Mouse (Mus musculus) small intestine, adult 2 months (tissue): ENCODE data around the gene Hist1h4f. TPM values are rescaled to one million over a fixed set of nuclear protein-coding genes. Genes with fewer than 3 reads are reported as not detected.

Source experiments
- H3K27ac ChIP-seq: fragments of 200-500 bp; 2 replicates; pipeline ENCODE4 v1.5.1; 2012; ENCODE audit warnings: low read depth, low read length, control low read depth, inconsistent platforms; ENCODE audit not compliant: insufficient read depth
- H3K27me3 ChIP-seq: fragments of 200-500 bp; 2 replicates; pipeline ENCODE4 v1.6.1; 2012; ENCODE audit warnings: mild to moderate bottlenecking, moderate library complexity, low read length, inconsistent platforms; ENCODE audit not compliant: control insufficient read depth, insufficient read depth
- H3K36me3 ChIP-seq: fragments of 200-500 bp; 2 replicates; pipeline ENCODE4 v1.6.1; 2012; ENCODE audit warnings: mild to moderate bottlenecking, low read length, control low read depth, inconsistent platforms; ENCODE audit not compliant: control insufficient read depth, insufficient read depth
- H3K4me1 ChIP-seq: fragments of 200-500 bp; 2 replicates; pipeline ENCODE4 v1.6.1; 2012; ENCODE audit warnings: low read length, inconsistent platforms, mixed read lengths; ENCODE audit not compliant: control insufficient read depth, insufficient read depth, insufficient read length
- H3K4me3 ChIP-seq: fragments of 200-500 bp; 2 replicates; pipeline ENCODE4 v1.5.1; 2012; ENCODE audit warnings: low read depth, mild to moderate bottlenecking, control low read depth, inconsistent platforms, low read length, moderate library complexity
- CTCF ChIP-seq: fragments of 200-500 bp; IDR thresholded peaks from 2 replicates; pipeline ENCODE4 v1.5.1; 2012; ENCODE audit warnings: low read depth, mild to moderate bottlenecking, control low read depth, inconsistent platforms, low read length, moderate library complexity, mixed read lengths; ENCODE audit not compliant: insufficient replicate concordance, insufficient read length; ENCODE audit errors: extremely low read depth
- POLR2A ChIP-seq: fragments of 200-500 bp; IDR thresholded peaks from 2 replicates; pipeline ENCODE4 v1.6.1; 2012; ENCODE audit warnings: low read depth, mild to moderate bottlenecking, control low read depth, inconsistent platforms, low read length, moderate library complexity
- WGBS: fragments of 180-500 bp; shearing (Covaris S2); methylation state at CpG from one replicate; pipeline ENCODE4 v1.1.7; 2018; 5-methylcytosine and 5-hydroxymethylcytosine counted together
- polyA plus RNA-seq: library from polyadenylated mRNA; depleted of rRNA; stranded (reverse); fragments of >200 nt; gene quantifications from 2 replicates; pipeline ENCODE4 v1.2.3, GENCODE M21; 2012

Gene Hist1h4f
- polyA plus RNA-seq, 1 experiment = 13.6 TPM

DNA sequence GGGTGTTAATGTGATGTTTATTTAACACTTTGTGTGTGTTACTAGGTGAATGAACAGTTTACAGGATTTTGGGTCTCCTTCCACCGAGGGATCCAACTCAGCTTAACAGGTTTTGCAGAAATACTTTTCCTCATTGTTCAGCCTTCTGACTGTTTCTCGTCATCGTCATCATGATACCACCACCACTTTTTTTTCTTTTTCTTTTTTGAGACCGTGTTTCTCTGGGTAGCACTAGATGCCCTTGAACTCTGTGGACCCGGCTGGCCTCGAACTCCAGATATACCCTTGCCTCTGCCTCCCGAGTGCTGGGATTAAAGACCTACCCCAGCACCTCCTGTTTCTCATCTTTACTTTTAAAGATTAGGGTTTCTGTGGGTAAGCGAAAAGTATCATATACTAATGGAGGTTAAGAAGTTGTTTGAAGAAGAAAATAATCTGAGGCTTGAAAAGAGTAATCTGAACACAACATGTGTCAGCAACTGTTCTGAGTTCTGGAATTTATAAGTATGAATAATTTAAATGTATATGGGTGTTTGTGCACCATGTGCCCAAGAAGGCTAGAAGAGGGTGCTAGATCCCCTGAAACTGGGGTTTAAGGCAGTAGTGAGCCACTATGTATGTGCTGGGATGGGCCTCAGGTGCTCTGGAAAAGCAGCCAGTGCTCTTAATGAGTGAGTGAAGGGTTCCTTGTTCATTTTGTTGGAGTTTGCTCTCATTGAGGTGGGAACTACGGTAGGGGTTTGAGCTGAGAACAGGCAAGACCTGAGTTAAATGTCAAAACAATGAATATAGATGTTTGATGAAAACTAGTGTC lies 19.0 kb downstream of the Hist1h4f start:
- H3K36me3 ChIP-seq = no peaks in the 10 kb centered on the region

DNA sequence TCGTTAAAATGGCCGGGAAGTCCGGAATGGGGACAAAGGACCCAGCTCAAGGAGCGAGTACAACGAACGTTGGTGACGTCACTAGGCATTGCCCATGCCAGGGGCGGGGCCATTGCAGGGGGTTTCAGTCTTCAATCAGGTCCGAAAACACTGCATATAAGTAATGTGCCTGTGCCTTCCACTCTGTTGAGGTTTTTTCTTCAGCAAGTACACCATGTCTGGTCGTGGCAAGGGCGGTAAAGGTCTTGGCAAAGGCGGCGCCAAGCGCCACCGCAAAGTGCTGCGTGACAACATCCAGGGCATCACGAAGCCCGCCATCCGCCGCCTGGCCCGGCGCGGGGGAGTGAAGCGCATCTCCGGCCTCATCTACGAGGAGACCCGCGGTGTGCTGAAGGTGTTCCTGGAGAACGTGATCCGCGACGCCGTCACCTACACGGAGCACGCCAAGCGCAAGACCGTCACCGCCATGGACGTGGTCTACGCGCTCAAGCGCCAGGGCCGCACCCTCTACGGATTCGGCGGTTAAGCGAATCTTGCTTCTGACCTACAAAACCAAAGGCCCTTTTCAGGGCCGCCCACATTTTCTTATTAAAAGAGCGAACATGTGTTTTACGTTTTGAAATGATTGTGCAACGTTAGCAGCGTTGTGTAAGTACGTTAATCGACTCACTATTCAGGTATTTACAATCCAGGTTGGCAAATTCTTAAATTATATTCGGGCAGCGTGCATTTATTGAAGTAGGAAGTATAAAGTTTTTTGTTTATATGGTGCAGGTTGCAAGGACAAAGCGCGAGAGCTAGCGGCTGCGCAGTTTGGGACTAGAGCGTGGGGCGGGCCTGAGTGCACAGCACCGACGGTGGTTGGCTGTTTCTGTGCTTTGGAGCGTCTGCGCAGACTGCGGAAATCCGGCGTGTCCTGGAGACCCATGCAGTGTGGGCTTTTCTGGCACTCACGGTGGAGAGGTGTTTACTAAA lies 20.3 kb downstream of the Hist1h4f start, which contains the start of gene Hist1h4h:
Gene Hist1h4h, plus strand, starts transcription at position 150 of the 975 bp plus-strand sequence.
- Histone ChIP-seq H3K36me3 (no peaks in the 10 kb centered on the region), H3K4me1 (peaks cover 4% of the 10 kb centered on the region; the same call in 1 of the 2 replicates), H3K4me3 (peak within 1 kb of the TSS; percentile 66), H3K27ac (peak within 1 kb of the TSS; percentile 99), H3K27me3 (no peaks in the 10 kb centered on the region)
- no peak for TF ChIP-seq CTCF
- peak; percentile 89 for TF ChIP-seq POLR2A
- WGBS = under 1% methylated on average over 63 of the region's 70 CpGs

More for the DNA sequence above, 19.0 kb downstream of the Hist1h4f start:
- 12% methylated on average over 9 of the region's 9 CpGs for WGBS
- no peak overlapping the region for H3K4me3 ChIP-seq
- H3K4me1 ChIP-seq = peaks cover 5% of the 10 kb centered on the region; the same call in 1 of the 2 replicates
- TF ChIP-seq POLR2A (no peak), CTCF (no peak)
- peak overlapping the region; percentile 99; the same call in 1 of the 2 replicates for H3K27ac ChIP-seq
- no peaks in the 10 kb centered on the region for H3K27me3 ChIP-seq

GRCm38 (mm10) chr13:23530181-23530900 lies 21.1 kb downstream of the Hist1h4f start:
- H3K36me3 ChIP-seq = no peaks in the 10 kb centered on the region
- H3K27ac ChIP-seq = peak overlapping the region; percentile 99
- H3K4me1 ChIP-seq = peaks cover 4% of the 10 kb centered on the region; the same call in 1 of the 2 replicates
- under 1% methylated on average over 20 of the region's 20 CpGs for WGBS
- H3K27me3 ChIP-seq = no peaks in the 10 kb centered on the region
- peak overlapping the region; percentile 66 for H3K4me3 ChIP-seq
- no peak for TF ChIP-seq POLR2A

GRCm38 (mm10) chr13:23529480-23530165 lies 21.8 kb downstream of the Hist1h4f start:
- H3K36me3 ChIP-seq = no peaks in the 10 kb centered on the region
- TF ChIP-seq CTCF (no peak), POLR2A (no peak)
- H3K27me3 ChIP-seq = no peaks in the 10 kb centered on the region
- 21% methylated on average over 2 of the region's 2 CpGs for WGBS
- no peak overlapping the region for H3K4me3 ChIP-seq
- H3K27ac ChIP-seq = no peak overlapping the region
- peaks cover 3% of the 10 kb centered on the region; the same call in 1 of the 2 replicates for H3K4me1 ChIP-seq

DNA sequence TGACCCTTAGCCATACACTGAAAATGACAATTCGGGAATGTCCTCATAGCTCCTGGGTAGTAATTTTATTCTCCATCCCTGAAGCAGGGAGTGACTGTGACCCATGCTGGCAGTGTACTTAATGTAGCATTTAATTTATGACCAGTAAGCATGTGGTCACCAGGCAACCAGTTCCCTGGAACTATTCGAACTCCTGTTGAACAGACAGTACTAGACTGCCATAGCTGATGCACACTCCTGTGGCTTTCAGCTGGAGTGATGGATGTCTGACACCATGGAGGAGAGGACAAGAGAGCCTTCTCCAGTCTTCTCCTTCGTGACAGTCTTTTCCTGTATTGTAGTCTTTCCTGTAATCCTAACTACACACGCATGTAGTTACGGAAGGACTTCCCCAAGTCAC lies 22.4 kb downstream of the Hist1h4f start:
- Histone ChIP-seq H3K4me3 (no peak overlapping the region), H3K27ac (no peak overlapping the region), H3K36me3 (no peaks in the 10 kb centered on the region), H3K27me3 (no peaks in the 10 kb centered on the region), H3K4me1 (no peaks in the 10 kb centered on the region; the same call in 1 of the 2 replicates)
- TF ChIP-seq CTCF (no peak), POLR2A (no peak)
- WGBS = 89% methylated on average over 5 of the region's 5 CpGs

- Histone ChIP-seq H3K4me3 (no peak overlapping the region), H3K27ac (no peak overlapping the region), H3K36me3 (no peaks in the 10 kb centered on the region), H3K27me3 (no peaks in the 10 kb centered on the region), H3K4me1 (no peaks in the 10 kb centered on the region)
- no peak for TF ChIP-seq CTCF
- no peak for TF ChIP-seq POLR2A
- WGBS = 2% methylated on average over 17 of the region's 17 CpGs
Measured at GRCm38 (mm10) chr13:23526312-23526711, 25.1 kb downstream of the Hist1h4f start.
